Mouse (Mus musculus) liver, adult 2 months (tissue): Measurements from ENCODE around the gene Mgmt.

ENCODE experiments used
- CTCF ChIP-seq: fragments of 200-500 bp; IDR thresholded peaks from 2 replicates; pipeline ENCODE4 v1.5.1; 2011; ENCODE audit warnings: low read depth, low read length, control low read depth
- POLR2A ChIP-seq: fragments of 200-500 bp; IDR thresholded peaks from 2 replicates; pipeline ENCODE4 v1.6.1; 2011; ENCODE audit warnings: low read length, control low read depth; ENCODE audit not compliant: insufficient read depth; ENCODE audit errors: extremely low read depth

DNA sequence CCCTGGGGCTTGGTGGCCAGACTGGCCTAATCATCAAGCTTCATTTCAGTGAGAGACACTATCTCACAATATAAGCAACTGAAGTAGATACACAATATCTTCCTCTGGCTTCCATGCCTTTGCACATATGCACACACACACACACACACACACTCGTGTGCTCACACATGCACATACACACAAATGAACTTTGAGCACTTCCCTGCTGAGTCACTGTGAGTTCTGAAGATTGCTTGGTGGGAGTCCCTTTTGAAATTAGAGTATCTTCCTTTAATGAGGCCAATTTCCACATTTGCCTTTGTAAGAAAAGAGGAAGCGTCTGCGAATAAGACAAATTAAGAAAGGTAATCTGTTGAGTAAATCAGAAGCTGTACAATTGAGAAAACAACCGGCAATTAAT is 136.4 kb downstream of the Mgmt start:
- no peak for TF ChIP-seq CTCF
- TF ChIP-seq POLR2A = no peak
